Mouse (Mus musculus): ENCODE results near the gene Fgfr2. TPM values are rescaled to one million over a fixed set of nuclear protein-coding genes. Genes with fewer than 3 reads are reported as not detected.

Fgfr2 gene
- polyA plus RNA-seq, 1 experiment, result 14.7 TPM

GRCm38 (mm10) chr7:131656017-131656416 lies 1467.1 kb downstream of the Fgfr2 start:
- no peak overlapping the region for H3K27ac ChIP-seq (ENCODE audit: insufficient read depth, low read depth, low read length)
- no peaks in the 10 kb centered on the region for H3K36me3 ChIP-seq (ENCODE audit: control insufficient read depth, insufficient read depth, low read length)
- TF ChIP-seq POLR2A (IDR thresholded peaks at IDR 0.05; ENCODE audit: low read depth, low read length), result no peak
- no peak for TF ChIP-seq CTCF (IDR thresholded peaks at IDR 0.05; ENCODE audit: extremely low read depth, insufficient read length, insufficient replicate concordance, low read depth, low read length)
- no peaks in the 10 kb centered on the region; the same call in 1 of the 2 replicates for H3K27me3 ChIP-seq (ENCODE audit: control insufficient read depth, insufficient read depth, low read length)
- no peak overlapping the region for H3K4me3 ChIP-seq (ENCODE audit: low read depth, low read length)
- no peaks in the 10 kb centered on the region for H3K4me1 ChIP-seq (ENCODE audit: control insufficient read depth, insufficient read depth, insufficient read length, low read length)
- 64% methylated on average over 7 of the region's 7 CpGs for WGBS

DNA sequence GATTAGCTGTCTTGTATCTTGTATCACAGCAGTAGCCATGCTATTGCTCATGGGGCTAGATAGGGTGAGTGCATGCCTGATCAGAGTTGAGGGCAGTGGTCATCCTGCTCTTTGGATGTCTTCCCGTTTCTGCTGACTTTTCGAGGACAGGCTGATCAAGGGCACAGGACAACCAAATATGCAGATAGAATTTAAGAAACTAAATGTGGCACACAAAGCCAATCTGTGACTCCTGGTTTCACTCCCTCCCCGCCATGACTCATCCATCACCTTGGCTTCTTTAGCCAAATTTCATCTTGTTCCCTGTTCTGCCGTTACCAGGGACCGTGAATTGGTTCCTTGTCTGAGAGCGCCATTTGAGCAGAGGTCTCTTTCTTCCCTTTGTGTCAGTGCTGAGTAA lies 1469.7 kb downstream of the Fgfr2 start:
- no peak for TF ChIP-seq POLR2A (IDR thresholded peaks at IDR 0.05; ENCODE audit: low read depth, low read length)
- TF ChIP-seq CTCF (IDR thresholded peaks at IDR 0.05; ENCODE audit: extremely low read depth, insufficient read length, insufficient replicate concordance, low read depth, low read length), result no peak
- no peak overlapping the region for H3K4me3 ChIP-seq (ENCODE audit: low read depth, low read length)
- H3K27me3 ChIP-seq (ENCODE audit: control insufficient read depth, insufficient read depth, low read length), result no peaks in the 10 kb centered on the region; the same call in 1 of the 2 replicates
- no peak overlapping the region for H3K27ac ChIP-seq (ENCODE audit: insufficient read depth, low read depth, low read length)
- H3K36me3 ChIP-seq (ENCODE audit: control insufficient read depth, insufficient read depth, low read length), result no peaks in the 10 kb centered on the region
- no peaks in the 10 kb centered on the region for H3K4me1 ChIP-seq (ENCODE audit: control insufficient read depth, insufficient read depth, insufficient read length, low read length)
- WGBS, result 88% methylated on average over 6 of the region's 6 CpGs

DNA sequence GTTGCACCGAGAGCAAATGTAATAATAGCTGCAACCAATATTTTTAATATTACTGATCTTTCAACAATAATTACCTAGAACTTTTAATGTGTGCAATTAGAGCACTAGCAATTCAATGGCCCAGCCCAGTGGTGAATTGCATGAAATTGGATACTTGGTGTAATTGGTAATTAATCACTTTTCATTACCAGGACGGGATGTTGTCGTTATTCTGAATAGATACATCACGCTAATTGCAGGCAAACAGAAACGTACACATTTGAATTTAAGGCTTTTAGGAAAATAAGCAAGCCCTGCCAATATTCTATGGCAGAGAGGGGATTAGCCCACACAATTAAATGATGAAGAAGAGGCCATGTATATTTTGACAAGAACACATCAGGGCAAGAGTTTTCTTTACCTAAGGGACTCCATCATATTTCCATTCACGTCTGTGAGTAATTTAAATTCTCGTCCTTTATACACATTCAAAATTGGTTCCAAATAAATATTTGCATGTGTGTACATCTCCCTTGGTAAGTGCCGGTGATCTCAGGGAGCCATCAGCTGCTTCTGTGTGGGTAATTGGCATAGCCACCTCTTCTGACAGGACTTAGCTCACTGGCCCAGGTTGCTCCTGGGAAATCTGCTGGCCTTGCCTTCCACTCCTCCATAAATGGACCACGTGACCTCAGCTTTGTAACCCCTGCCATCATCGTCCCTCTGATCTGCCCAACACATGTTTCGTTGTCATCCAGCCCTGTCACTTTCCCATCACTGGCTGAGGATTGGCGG lies 1471.0 kb downstream of the Fgfr2 start:
- Histone ChIP-seq H3K4me3 (ENCODE audit: low read depth, low read length) (no peak overlapping the region), H3K27ac (ENCODE audit: insufficient read depth, low read depth, low read length) (no peak overlapping the region), H3K36me3 (ENCODE audit: control insufficient read depth, insufficient read depth, low read length) (no peaks in the 10 kb centered on the region), H3K4me1 (ENCODE audit: control insufficient read depth, insufficient read depth, insufficient read length, low read length) (no peaks in the 10 kb centered on the region), H3K27me3 (ENCODE audit: control insufficient read depth, insufficient read depth, low read length) (no peaks in the 10 kb centered on the region; the same call in 1 of the 2 replicates)
- WGBS, result 79% methylated on average over 12 of the region's 12 CpGs
- TF ChIP-seq CTCF (IDR thresholded peaks at IDR 0.05; ENCODE audit: extremely low read depth, insufficient read length, insufficient replicate concordance, low read depth, low read length) (no peak), POLR2A (IDR thresholded peaks at IDR 0.05; ENCODE audit: low read depth, low read length) (no peak)

- Histone ChIP-seq H3K36me3 (ENCODE audit: control insufficient read depth, insufficient read depth, low read length) (no peaks in the 10 kb centered on the region), H3K27me3 (ENCODE audit: control insufficient read depth, insufficient read depth, low read length) (no peaks in the 10 kb centered on the region; the same call in 1 of the 2 replicates)
- WGBS, result 22% methylated on average over 2 of the region's 2 CpGs
These were observed 1472.9 kb downstream of the Fgfr2 start for GRCm38 (mm10) chr7:131650277-131650676.

DNA sequence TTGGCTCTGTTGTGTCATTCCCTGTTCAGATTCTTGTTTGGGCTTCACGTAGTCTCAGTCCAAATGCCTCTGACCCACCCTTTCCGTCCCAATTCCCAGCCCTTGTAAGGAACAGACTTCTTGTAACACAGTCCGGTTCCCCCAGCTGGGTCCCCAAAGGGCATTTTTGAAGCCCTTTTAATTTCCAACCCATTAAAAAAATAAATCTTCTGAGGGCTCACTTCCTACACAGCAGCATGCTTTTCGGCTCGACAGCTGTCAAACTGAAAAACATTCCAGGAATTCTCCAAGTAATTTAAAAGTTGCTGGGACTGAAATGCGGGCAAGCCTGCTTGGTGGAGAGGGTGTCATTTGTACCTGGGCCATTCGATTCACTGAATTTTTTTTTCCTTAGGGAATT lies 1474.9 kb downstream of the Fgfr2 start:
- TF ChIP-seq POLR2A (IDR thresholded peaks at IDR 0.05; ENCODE audit: low read depth, low read length) (no peak), CTCF (IDR thresholded peaks at IDR 0.05; ENCODE audit: extremely low read depth, insufficient read length, insufficient replicate concordance, low read depth, low read length) (no peak)
- WGBS, result 45% methylated on average over 7 of the region's 7 CpGs
- no peaks in the 10 kb centered on the region for H3K4me1 ChIP-seq (ENCODE audit: control insufficient read depth, insufficient read depth, insufficient read length, low read length)
- H3K27me3 ChIP-seq (ENCODE audit: control insufficient read depth, insufficient read depth, low read length), result peaks cover 15% of the 10 kb centered on the region
- no peak overlapping the region for H3K4me3 ChIP-seq (ENCODE audit: low read depth, low read length)
- no peak overlapping the region for H3K27ac ChIP-seq (ENCODE audit: insufficient read depth, low read depth, low read length)
- H3K36me3 ChIP-seq (ENCODE audit: control insufficient read depth, insufficient read depth, low read length), result no peaks in the 10 kb centered on the region

More at GRCm38 (mm10) chr7:131650277-131650676, 1472.9 kb downstream of the Fgfr2 start:
- H3K4me1 ChIP-seq (ENCODE audit: control insufficient read depth, insufficient read depth, insufficient read length, low read length), result no peaks in the 10 kb centered on the region
- H3K27ac ChIP-seq (ENCODE audit: insufficient read depth, low read depth, low read length), result no peak overlapping the region
- TF ChIP-seq CTCF (IDR thresholded peaks at IDR 0.05; ENCODE audit: extremely low read depth, insufficient read length, insufficient replicate concordance, low read depth, low read length) (no peak), POLR2A (IDR thresholded peaks at IDR 0.05; ENCODE audit: low read depth, low read length) (no peak)
- H3K4me3 ChIP-seq (ENCODE audit: low read depth, low read length), result no peak overlapping the region

GRCm38 (mm10) chr7:131647583-131647982 lies 1475.6 kb downstream of the Fgfr2 start:
- TF ChIP-seq POLR2A (IDR thresholded peaks at IDR 0.05; ENCODE audit: low read depth, low read length) (no peak), CTCF (IDR thresholded peaks at IDR 0.05; ENCODE audit: extremely low read depth, insufficient read length, insufficient replicate concordance, low read depth, low read length) (no peak)
- H3K4me3 ChIP-seq (ENCODE audit: low read depth, low read length), result no peak overlapping the region
- peaks cover 16% of the 10 kb centered on the region for H3K27me3 ChIP-seq (ENCODE audit: control insufficient read depth, insufficient read depth, low read length)
- no peaks in the 10 kb centered on the region for H3K36me3 ChIP-seq (ENCODE audit: control insufficient read depth, insufficient read depth, low read length)
- no peaks in the 10 kb centered on the region for H3K4me1 ChIP-seq (ENCODE audit: control insufficient read depth, insufficient read depth, insufficient read length, low read length)
- 48% methylated on average over 3 of the region's 3 CpGs for WGBS
- H3K27ac ChIP-seq (ENCODE audit: insufficient read depth, low read depth, low read length), result no peak overlapping the region

DNA sequence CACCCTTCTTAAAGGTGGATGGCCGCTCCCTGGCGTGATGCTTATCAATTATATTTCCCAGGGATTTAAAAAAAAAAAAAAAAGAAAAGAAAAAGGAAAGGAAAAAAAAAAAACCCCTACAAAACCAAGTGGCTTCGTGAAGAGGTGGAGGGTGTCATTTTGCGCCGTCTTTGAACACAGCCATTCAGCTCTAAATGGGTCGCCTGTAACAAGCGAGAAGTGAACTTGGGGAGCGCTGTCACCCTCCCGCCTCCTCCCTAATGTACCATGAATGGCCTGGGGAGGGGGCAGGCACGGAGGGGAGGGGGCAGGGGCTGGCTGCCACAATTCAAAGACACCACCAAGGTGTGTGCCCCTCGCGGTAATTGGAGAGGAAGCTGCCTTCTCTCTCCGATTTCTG lies 1478.6 kb downstream of the Fgfr2 start:
- Histone ChIP-seq H3K27ac (ENCODE audit: insufficient read depth, low read depth, low read length) (no peak overlapping the region), H3K27me3 (ENCODE audit: control insufficient read depth, insufficient read depth, low read length) (peaks cover 18% of the 10 kb centered on the region), H3K36me3 (ENCODE audit: control insufficient read depth, insufficient read depth, low read length) (no peaks in the 10 kb centered on the region), H3K4me1 (ENCODE audit: control insufficient read depth, insufficient read depth, insufficient read length, low read length) (no peaks in the 10 kb centered on the region), H3K4me3 (ENCODE audit: low read depth, low read length) (no peak overlapping the region)
- WGBS, result 5% methylated on average over 13 of the region's 13 CpGs
- TF ChIP-seq CTCF (IDR thresholded peaks at IDR 0.05; ENCODE audit: extremely low read depth, insufficient read length, insufficient replicate concordance, low read depth, low read length), result no peak
- TF ChIP-seq POLR2A (IDR thresholded peaks at IDR 0.05; ENCODE audit: low read depth, low read length), result no peak

All from small intestine, adult 2 months (tissue).